Mouse (Mus musculus) kidney, adult 11 months (tissue): ENCODE results near the gene Nr4a2.

Source experiments
- DNase-seq: peaks from one replicate; pipeline ENCODE4 v3.0.0; 2022

Nr4a2 gene

DNA sequence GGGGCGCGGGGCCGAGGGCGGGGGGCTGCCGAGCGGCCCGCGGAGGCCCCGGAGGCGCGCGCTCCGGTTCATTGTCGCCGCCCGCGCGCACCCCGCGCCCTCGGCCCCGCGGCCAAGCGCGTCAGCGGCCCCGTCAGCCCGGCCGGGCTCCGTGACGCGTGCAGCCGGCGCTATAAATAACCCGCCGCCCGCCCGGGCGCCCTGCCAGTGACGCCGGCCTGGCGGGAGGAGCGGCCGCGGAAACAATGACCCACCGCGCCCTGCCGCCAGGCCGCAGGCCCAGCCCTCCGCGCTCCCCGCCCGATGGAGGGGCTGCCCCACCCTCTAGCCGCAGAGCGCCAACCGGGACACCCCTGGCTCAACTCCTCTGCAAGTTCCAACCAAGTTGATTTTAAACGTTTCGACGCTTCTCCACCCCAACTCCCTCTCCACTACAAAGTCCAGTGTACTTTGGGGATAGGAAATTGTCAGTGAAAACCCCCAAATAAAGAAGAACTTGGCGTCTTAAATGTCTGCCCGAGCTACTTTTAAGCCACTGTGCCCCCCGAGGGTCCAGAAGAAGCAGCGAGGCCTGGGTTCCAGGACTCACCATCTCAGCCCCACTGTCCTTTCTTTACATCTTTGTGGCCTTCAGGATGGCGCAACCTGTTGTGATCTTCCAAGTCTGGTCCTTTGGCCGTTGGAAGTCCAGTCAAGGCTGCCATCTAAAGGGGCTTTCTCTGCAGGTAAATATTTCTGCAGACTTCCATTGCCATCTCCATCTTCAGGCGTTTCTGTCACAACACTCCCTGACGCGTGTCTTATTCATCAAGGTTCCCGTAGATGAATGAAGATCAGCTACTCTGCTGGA lies at the start of gene Nr4a2:
Nr4a2 (minus strand) TSS at position 13 of the 850 bp plus-strand sequence.
- peak; percentile 72 for DNase-seq

DNA sequence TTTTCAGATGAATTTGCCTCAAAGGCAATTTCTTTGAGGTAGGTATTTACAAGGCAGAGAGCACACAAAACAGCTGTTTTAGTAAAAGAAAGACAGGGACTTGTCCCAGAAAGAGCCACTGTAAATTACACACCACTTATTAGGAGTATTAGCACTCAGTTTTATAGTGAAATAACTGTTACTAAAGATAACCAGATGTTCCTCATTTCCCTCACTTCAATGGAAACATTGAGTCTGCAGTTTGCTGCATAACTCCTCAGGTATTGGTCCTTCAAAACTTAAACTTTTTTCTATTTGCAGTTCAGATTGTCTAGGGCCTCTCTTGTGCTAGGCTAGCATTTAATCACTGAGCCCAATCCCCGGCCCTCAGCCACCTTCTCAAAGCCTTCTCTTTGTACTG lies 41.6 kb upstream of the Nr4a2 start:
- no peak for DNase-seq

DNA sequence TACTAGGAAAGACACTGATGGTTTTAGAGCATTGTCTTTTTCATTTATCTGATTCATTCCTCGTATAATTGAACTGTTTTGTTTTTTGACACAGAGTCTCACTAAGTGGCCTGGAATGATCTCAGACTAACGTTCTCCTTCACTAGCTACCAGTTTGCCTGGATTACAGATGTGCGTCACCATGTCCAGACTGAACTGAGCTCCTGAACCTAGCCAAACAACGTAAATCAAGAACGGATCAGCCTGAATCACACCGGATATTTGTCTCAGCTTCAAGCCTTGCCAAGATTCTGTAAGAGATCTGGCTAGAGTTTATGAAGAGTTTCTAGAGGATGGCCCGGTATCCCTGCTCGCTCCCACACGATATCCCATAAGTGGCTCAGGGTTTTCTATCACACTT lies 33.0 kb upstream of the Nr4a2 start:
- DNase-seq = no peak

DNA sequence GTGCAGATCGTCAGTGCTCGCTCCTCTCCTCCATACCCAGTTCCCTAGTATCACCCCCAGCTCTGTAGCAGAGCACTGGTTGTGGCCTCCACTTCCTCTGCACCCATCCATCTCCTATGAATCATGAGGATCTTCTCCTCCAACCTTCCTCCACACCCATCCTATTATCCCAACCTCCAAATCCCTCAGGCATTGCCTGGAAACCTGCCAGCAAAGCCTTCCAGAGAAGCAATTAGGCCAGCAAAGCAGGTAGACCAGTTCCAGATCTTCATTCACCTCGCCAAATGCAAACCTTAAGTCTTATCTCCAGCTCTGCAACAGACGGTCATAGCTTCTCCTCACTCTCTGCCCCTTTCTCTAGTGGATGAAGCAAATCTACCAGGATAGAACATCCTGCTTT lies 26.0 kb upstream of the Nr4a2 start:
- no peak for DNase-seq

DNA sequence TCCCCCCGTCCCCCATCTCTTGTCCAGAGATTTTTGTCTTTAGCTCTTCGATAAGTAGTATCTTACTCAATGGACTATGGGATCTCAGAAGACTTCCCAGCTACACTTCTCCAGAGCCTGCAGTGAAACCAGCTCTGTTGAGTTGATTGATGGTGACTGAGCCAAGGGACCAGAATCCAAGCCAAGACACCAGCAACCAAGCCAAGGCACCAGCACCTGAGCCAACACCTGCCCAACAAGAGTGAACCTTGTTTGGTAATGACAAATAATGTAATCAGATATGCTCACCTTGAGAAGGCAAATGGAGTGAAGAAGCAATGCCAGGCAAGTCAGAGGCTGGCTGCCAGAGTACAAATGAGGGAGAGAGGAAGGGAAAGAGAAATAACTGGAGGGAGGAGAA lies 24.4 kb upstream of the Nr4a2 start:
- no peak for DNase-seq

GRCm38 (mm10) chr2:57145646-57146421 lies 22.0 kb upstream of the Nr4a2 start:
- DNase-seq = no peak

GRCm38 (mm10) chr2:57138594-57138993 lies 14.8 kb upstream of the Nr4a2 start:
- DNase-seq = no peak

- DNase-seq = no peak
These were observed 3.7 kb upstream of the Nr4a2 start for GRCm38 (mm10) chr2:57127461-57127860.

DNA sequence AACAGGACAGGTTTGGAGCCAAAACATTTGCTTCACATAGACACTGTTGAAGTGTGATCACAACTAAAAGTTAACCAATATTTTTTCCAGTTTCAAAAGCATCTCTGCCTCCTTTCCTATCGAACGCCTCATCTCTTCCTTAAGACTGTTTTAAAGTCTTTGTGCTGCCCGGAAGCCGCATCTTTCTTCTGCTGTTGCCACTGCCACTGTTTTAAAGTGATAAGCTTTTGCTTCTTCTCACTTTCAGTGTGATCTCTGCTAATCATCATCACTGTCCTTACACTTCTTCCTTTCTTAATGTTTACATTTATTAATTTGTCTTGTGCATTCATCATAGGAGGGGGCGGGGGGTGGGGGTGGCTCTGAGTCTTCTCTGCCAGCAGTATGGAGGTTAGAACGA lies 2.1 kb upstream of the Nr4a2 start:
- DNase-seq = no peak

DNA sequence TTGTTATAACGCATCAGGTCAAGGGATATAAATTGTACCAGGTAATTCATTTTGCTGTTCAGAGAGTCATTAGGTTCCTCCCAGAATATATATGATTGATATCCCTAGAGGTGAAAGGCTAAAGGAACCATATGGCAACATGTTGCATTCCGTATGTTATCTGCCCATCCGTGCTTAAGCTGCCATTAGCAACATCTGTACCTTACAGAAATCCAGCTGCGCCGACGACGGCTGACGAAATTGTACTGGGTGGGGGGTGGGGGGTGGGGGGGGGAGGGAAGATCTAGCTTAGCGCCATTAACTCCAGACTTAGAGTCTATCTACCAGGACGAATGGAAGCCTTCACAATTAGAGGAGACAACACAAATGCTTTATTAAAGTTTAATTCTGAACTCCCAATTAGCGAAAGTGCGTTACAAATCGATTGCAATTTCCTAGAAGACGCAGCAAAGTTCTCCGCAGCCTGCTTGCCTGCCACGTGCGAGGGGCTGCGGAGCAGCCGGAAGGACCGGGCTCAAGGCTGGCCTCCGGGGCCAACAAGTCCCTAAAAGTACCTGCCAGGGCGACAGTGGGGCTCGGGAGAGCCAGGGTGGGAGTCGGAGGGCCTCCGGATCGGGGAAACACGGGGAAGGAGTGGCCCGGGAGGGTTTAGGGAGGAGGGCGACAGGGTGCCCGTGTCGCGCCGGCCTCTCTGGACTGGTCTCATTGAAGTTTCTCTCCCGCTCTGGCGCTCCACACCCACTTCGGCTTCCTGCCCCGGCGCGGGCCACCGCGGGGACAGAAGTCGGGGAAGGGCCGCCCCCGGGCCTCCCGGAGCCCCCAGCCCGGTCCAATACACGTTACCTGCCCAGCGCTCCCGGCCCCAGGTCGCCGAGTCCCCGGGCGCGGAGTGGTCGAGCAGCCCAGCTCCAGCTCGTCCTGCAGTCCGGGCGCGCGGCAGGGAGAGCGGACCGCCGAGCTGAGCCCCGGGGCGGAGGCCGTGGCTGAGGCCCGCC lies 520 bp downstream of the Nr4a2 start:
- DNase-seq = peak; percentile 32

DNA sequence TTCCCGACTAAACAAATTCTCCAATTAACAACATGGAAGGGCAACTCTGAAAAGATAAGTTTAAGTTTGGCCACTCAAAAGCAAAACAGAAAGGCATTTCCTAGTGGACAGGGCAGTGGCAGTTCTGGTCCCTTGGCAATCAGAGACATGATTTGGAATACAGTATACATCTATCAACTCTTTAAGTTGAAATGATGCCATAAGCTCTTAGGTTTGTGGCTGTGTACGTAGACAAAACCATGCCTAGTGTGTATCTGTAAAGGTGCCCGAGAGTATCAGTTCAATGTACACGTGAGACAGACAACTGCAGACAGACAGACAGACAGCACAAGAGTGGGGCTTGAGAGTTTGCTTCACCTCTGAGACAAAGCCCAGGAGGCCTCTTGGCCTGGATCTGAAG lies 2.7 kb downstream of the Nr4a2 start:
- DNase-seq = no peak

- peak; percentile 59 for DNase-seq
These were observed 6.4 kb downstream of the Nr4a2 start for GRCm38 (mm10) chr2:57117201-57117951.

DNA sequence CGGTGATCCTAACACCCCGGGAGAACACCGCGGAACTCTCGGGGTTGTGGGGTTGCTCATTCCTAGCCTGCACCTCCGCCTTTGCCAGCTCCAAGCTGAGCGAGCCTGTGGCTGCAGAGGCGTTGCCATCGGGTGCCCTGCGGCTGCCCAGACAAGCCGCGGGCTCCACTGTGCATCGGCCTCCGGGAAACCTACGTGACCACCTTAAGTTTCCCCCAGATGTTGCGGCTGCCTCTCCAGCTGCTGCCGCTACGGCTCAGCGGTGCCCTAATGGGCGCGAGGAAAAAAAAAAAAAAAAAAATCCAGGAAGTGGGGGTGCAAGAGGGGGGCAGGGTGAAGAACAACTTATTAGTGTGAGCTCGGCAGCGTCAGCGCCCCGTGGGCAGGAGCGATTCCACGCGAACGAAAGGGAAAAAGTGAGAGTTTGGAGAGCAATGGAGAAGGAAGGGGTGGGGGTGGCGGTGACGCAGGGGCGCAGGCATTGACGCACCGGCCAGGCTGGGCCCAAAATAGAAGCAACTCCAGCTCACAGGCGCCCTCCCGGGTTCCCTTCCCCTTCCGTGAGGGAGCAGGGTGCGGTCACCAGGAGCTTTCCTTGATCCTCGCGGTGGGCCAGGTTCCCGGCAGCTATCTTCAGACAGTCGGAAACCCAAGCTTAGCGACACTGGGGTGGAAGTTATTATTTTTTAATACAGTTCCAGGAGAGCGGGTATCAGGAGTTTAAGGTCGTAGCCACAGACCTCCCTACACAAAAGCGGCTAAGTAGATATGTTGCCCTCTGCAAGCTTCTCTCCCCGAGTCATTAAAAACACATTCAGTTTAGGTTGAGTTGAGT lies 7.2 kb downstream of the Nr4a2 start:
- peak; percentile 65 for DNase-seq

DNA sequence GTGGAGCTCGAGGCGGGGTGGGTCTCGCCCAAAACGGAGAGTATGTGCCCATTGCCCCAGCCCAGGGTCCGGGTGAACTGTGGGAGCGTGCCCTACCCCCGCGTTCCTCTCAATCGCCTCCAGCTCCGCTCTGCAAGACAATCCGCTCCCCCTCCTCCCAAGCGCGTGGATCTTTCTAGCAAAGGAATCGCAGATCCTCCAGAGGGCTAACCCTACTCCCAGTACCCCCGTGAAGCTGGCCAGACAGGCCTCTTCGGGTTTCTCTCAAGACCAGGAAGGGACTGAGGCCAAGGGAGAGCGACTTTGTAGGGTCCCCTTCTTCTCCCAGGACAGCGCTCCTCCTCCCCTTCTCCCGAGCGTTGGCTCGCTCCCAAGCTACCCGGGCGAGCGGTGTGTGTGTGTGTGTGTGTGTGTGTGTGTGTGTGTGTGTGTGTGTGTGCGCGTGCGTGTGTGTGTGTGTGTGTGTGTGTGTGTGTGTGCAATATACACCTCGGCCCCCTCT lies 7.9 kb downstream of the Nr4a2 start:
- DNase-seq = peak; percentile 21

DNA sequence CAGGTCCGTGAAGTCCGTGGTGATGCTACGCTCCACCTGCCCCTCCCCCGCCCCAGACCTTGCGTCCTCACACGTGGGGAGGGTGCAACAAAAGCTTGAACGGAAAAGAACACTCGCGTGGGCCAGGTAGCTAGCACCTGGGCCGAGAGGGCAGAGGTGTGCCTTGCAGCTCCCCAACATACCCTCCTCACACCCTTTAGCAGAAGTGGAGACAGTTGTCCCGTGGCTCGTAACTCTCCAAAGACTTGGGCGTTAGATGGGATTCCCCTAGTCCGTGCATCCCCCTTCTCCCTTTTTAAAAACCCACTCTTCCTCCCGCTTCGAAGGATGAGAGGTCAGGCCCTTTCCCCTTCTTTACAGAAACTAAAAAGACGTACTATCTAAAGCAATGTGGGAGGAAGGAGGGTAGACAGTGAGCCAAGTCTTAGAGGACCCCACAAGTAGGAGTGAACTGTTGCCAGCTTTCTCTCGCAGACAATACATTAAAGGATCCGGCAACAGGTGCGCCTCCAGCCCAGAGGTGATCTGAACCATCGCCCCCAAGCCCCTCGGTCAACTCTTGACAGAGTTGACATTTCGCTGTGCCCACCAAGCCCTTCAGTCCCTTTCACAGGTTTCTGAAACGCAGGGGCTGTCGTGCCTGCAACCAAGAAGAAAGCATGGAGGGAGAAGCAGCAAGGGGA lies 8.5 kb downstream of the Nr4a2 start:
- DNase-seq = no peak

- DNase-seq = peak; percentile 73
These were observed 9.3 kb downstream of the Nr4a2 start for GRCm38 (mm10) chr2:57114211-57115151.

- no peak for DNase-seq
These were observed 10.4 kb downstream of the Nr4a2 start for GRCm38 (mm10) chr2:57113431-57113830.

GRCm38 (mm10) chr2:57112949-57113348 lies 10.9 kb downstream of the Nr4a2 start:
- no peak for DNase-seq
